Mouse (Mus musculus) megakaryocyte, embryonic 14.5 days (primary cell): ENCODE data around the gene Rhobtb1.

Experiments used
- FLI1 ChIP-seq: IDR thresholded peaks from 2 replicates; pipeline ENCODE4 v1.6.1; 2012; ENCODE audit warnings: low read length, inconsistent platforms, mixed read lengths
- GATA1 ChIP-seq: IDR thresholded peaks from 3 replicates; pipeline ENCODE4 v1.6.1; 2012; ENCODE audit warnings: mixed read lengths, low read length, inconsistent platforms, borderline replicate concordance

DNA sequence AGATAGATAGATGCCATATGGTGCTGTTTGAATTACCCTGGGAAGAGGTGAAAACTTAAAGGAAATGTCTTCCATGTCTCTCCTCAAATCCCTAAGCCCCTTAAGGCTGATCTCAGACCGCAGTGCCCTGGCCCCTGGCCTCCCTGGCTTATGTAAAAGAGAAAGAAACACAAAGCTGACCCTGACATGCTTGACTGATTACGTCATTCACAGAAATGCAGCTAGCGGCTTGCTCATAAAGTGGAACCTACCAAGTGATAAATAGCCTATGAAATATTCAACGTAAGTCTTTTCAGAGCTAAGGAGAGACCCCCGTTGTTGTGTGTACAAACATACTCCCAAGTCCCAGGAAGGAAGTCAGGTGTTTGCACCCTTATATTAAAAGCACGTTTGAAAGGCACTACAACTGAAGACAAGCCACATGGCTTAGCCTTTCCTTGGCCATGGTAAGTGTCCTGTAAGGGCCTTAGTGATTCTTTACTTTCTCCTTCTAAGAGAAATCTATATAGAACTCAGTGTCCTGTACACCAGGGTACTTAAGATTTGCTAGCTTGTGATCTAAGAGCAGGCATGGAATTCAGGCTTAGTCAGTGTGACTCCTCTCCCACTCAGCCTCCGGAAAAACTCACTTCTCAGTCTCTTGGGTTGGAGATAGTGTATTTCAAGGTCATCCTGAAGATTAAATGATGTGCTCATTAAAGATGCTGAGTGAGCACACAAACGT, 53.6 kb downstream of the Rhobtb1 start:
- TF ChIP-seq GATA1, result no peak
- no peak for TF ChIP-seq FLI1
